Mouse (Mus musculus): ENCODE measurements around the gene Mycl. TPM values are rescaled to one million over a fixed set of nuclear protein-coding genes. Genes with fewer than 3 reads are reported as not detected.

The Mycl gene
- total RNA-seq (2021), result under 1 TPM; 0.13 to 0.42 TPM
- long read RNA-seq, experiment 1, result 0 reads
- long read RNA-seq, experiment 2, result 0 reads

DNA sequence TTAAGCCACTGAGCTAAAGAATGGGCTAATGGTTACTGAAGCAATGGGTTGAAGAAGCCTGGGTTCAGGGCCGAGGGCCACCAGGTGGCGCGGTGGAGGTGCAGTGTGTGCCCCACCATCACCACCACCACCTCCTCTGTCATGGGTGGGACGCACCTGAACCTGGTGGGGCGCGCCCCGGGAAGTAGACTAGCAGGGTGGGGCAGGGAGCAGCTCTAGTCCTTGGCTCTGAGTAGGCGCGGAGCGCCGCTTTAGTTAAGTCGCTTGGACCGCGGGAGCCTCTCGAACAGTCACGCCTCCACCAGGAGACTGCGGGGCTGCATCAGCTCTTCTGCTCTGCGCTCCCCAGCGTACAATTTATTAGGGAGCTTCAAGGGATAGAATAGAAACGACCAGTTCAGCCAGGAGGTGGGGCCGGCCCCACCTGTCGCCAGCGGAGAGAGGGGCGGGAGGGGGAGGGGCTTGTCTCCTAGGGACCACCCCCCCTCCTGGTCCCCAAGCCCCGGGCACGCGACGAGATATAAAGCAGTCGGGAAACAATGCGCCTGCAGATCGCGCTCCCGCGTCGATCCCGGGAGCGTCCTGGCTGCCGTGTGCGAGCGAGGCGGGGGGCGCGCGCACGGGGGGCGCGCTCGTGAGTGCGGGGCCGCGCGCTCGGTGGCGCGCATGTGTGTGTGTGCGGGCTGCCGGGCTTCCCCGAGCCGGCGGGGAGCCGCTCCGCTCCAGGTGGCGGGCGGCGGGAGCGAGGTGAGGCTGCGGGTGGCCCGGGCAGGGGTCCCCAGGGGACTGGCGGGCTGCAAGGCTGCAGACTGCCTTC, at the start of gene Mycl:
Mycl (plus strand) TSS at position 249 of the 817 bp plus-strand sequence.
- TF ChIP-seq CTCF (IDR thresholded peaks at IDR 0.05), result peak; percentile 96
- Histone ChIP-seq H3K27ac (0 out of 2 replicates have a peak within 1 kb of the TSS, but pooled peaks have one; percentile 3), H3K4me3 (peak within 1 kb of the TSS; percentile 86)
- DNase-seq, result peak; percentile 84
- intact Hi-C loops (cut with DNase I), result loop anchor here (1.0 kb wide), 1 partner anchor 88 kb away; no protein-coding TSS in a partner anchor

DNA sequence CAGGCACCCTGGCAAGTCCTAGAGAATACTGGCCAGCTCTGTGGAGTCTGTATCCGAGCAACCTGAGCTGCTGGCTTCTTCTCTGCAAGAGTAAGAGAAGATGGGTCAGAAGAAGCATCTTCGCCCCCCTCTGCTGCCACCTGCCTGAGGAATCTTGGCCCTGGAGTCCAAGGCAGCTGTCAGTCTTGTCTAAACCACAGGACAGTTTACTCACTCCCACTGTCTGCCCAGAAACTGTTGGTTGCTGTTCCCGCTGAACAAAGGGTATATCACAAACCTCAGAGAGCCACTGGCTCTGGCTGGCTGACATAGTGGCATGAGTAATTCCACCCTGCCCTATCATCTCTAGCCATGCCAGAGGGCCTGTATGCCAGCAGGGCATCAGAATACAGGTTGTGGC, 48.2 kb upstream of the Mycl start:
- TF ChIP-seq CTCF (IDR thresholded peaks at IDR 0.05), result no peak
- intact Hi-C loops (cut with DNase I), result no loop called here
- Histone ChIP-seq H3K27ac (no peak overlapping the region), H3K4me3 (no peak overlapping the region)
- no peak for DNase-seq

DNA sequence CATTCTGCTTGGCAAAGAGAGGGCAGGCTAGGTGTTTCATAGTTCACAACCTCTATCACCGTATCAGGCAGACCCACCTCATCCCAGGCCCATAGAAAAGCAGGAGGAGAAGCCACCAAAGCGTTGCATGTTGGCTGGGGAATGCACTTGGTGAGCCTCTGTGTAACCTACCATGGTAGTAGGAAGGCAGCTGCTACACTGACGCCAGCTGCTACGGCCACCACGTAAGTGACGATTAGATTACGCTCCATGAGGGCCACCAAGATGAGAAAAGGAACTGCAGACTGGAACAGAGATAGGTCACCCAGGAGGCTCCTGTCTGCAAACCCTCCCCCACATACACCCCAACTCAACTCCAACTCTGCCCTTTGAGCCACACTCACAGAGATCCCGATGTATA, 46.4 kb upstream of the Mycl start:
- TF ChIP-seq CTCF (IDR thresholded peaks at IDR 0.05), result no peak
- no peak overlapping the region for H3K4me3 ChIP-seq
- intact Hi-C loops (cut with DNase I), result no loop called here
- H3K27ac ChIP-seq, result no peak overlapping the region
- DNase-seq, result no peak

DNA sequence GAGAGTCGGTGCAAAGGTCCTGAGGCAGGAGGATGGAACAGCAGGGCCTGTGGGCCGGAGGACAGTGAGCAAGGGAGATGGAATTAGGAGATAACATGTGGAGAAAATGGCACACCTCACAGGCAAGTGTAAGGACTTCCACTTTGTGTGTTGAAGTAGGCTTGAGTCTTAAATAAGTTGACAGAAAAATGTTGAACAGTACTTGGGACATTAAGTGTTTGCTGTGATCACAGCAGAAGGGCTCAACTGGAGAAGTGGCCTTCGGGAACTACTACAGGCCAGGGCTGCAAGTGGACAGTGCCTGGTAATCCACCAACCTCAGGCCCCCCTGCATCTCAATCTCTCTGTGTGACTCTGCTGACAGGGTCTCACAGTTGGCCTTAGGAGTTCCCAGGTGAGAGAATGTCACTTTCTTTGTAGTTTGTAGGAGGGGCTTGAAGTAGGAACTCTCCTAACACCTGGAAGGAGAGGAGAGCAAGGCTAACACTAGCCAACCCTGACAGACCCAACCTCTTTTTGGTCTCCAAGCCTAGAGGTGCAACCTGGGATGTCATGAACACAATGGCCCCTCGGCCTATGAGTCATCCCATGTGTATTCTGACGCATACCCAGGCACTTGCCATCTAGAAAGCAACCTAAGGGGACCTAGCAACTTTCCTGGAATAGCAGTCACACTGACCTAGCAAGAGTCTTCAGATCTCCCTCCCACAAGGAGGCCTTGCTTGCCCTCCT, 40.6 kb upstream of the Mycl start:
- Histone ChIP-seq H3K27ac (no peak overlapping the region), H3K4me3 (peak overlapping the region; percentile 33)
- intact Hi-C loops (cut with DNase I), result no loop called here
- DNase-seq, result no peak
- no peak for TF ChIP-seq CTCF (IDR thresholded peaks at IDR 0.05)

DNA sequence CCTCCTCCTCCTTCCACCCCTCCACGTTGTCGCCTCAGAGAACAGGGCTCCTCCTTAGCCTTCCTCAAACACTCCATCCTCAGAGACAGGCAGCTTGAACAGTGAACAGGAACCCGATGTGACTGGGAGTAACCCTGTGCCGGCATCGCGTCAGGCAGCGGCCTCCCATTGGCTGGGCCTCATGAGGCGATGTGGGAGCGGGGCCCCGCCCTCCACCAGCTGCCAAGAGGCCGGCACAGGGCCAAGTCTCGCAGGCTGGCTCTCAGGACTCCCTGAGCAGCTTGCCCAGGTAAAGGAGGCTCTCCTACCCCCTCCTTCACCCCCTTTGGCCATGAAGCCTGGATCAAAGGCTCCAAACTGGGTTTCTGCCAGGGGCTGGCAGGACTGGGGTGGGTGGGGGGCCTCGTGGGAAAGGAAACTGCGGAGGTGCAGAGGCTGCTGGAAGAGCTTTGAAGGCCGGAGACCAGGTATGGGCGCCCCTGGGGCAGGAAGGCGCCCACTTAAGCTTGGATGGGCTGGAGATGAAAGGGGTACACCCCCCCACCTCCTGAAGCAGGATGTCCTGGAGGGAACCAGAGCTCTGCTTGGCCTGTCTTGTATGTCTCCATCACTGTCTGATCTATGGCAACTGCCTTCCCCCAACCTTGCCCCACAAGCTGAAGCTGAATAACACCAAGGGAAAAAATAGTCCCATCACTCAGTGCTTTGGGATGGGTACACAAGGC, 39.9 kb upstream of the Mycl start:
- DNase-seq, result peak; percentile 81
- TF ChIP-seq CTCF (IDR thresholded peaks at IDR 0.05), result no peak
- peak overlapping the region; percentile 33 for H3K4me3 ChIP-seq
- H3K27ac ChIP-seq, result no peak overlapping the region
- intact Hi-C loops (cut with DNase I), result no loop called here

DNA sequence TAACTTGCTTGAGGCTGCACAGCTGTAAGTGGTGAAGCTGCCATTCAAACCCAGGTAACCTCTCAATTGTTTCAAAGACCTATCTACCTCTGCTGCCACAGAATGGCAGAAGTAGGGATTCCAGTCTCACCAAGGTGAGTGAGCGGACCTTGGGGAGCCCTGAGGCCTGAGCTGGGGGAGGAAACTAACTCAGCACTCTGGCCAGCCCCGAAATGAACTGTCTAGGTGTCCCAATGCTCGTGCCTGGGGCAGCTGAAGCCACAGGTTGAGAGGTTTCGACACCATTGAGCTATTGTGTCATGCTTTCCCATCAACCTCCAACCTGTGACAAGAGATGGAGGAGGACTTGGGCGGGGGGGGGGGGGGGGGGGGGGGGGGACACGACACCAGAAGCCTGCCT, 39.2 kb upstream of the Mycl start:
- H3K27ac ChIP-seq, result no peak overlapping the region
- TF ChIP-seq CTCF (IDR thresholded peaks at IDR 0.05), result no peak
- no peak overlapping the region for H3K4me3 ChIP-seq
- intact Hi-C loops (cut with DNase I), result no loop called here
- DNase-seq, result no peak

DNA sequence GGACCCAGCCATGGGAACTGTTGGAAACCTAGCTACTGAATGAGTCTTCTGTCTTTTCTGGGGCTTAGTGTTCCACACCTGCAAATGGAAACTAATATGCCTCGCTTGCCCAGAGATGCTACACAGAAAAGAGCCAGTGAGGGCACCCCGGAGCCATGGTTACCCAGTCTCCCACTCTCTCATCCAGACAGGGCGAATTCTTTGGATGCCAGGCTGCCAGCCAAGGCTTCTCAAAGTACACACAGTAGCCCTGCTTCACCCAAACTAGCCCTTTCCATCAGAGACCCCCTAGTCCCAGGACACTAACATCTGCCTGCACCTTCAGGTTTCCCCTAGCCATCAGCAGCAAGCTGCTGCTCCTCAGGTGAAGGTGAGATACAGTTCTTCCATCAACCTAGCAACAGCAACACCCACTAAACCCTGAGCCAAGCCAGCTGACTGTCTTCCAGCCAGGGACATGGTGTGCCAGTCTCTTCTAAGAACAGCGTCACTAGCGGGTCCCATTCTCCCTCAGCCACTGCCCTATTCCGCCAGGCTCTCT, 36.9 kb upstream of the Mycl start:
- DNase-seq, result peak; percentile 33
- H3K27ac ChIP-seq, result no peak overlapping the region
- no peak for TF ChIP-seq CTCF (IDR thresholded peaks at IDR 0.05)
- intact Hi-C loops (cut with DNase I), result no loop called here
- H3K4me3 ChIP-seq, result no peak overlapping the region

DNA sequence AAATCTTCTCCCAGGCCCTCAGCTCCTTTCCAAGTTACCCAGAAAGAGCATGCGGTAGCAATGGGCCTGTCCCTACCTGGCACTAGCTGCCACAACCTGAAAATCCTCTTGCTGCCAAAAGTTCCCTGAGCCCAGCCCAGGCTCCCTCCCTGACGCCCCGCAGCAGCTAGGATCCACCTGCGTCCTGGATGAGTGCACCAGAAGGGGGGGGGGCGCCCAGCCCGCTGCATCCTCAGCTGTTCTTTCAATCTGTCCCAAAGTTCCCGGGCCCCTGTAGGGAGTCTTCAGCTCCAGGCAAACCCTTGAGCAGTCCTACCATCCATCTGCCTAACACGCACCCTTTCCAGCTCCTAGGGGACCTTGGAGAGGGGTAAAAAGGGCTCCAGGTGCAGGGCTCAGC, 35.6 kb upstream of the Mycl start:
- no peak for DNase-seq
- Histone ChIP-seq H3K4me3 (peak overlapping the region; percentile 75), H3K27ac (no peak overlapping the region; the same call in 1 of the 2 replicates)
- intact Hi-C loops (cut with DNase I), result no loop called here
- TF ChIP-seq CTCF (IDR thresholded peaks at IDR 0.05), result no peak

DNA sequence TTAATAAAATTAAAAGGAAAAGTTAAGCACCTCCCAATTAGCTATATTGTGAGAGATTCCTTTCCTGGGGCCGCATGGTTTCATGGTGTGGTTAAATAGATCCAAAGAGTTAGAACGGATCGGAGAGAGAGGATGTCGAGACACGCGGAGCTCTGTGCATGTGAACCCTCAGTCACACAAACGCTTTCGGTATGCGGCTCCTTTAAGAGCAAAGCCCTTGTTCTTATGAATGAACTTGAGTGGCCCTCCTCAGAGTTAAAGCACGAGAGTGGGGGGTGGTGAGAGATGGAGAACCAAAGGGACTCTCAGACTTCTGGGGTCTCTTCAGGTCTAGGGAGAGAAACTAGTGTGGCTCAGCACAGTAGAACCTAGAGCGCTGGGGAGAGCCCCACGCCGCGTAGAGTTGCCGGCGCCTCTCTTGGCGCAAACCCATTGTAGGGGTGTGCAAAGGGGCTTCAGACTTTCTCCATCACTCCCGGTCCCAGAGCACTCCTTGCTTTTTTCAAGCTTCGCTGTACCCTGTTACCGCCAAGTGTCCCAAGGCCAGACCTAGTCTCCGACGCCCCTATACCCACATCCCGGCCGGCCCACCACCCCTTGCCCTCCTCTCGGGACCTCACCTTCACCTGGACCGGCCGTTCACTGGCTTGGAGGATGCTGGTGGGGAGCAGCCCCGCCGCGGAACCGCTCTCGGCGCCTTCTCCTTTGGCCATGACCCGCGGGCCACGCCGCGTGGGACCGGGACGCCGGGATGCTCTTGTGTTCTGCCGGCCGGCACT, 34.9 kb upstream of the Mycl start:
- intact Hi-C loops (cut with DNase I), result no loop called here
- no peak overlapping the region for H3K27ac ChIP-seq
- no peak for DNase-seq
- no peak for TF ChIP-seq CTCF (IDR thresholded peaks at IDR 0.05)
- peak overlapping the region; percentile 75 for H3K4me3 ChIP-seq

DNA sequence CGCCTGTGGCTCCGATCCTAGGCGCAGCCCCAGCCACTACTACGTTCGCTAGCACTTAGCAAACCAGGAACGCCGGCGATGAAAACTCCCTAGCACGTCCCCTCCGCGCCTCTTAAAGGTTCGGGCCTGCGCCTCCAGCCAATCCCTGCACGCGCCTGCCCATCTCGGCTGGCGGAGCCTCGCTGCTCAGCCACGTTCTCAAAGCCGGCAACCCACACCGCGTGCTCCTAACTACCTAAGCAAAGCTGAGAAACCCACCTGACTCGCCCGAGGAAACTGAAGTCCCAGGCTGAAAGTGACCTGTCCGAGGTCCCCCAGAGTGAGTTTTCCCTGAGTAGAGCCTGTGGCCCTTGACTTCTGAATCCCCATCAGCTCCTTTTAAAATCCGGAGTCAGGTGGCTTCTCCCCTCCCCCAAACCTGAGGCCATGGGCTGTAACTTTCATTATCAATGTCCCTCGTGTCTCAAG, 34.3 kb upstream of the Mycl start, which contains the start of gene Mfsd2a:
Mfsd2a (minus strand) TSS at position 89 of the 468 bp plus-strand sequence.
- TF ChIP-seq CTCF (IDR thresholded peaks at IDR 0.05), result no peak
- peak; percentile 66 for DNase-seq
- Histone ChIP-seq H3K4me3 (peak within 1 kb of the TSS; percentile 75), H3K27ac (no peak within 1 kb of the TSS; the same call in 1 of the 2 replicates)
- intact Hi-C loops (cut with DNase I), result no loop called here

DNA sequence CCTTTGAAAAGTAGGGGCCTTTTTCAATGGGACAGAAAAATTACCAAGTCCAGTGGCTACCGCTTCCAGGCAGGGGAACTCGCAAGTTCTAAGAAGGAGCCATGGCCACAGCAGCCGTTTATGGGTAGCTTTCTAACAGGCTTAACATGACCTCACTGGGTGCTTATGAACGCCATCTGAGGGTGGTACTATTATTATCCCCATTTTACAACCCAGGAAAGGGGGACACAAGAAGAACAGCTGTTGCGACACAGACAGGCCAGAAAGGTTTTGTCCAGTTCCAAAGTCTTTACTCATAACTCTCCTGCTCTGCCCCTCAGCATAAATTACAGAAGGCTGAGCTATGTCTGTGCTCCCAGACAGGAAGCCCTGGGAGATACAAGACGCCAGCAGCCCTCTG, 33.9 kb upstream of the Mycl start:
- no peak for DNase-seq
- TF ChIP-seq CTCF (IDR thresholded peaks at IDR 0.05), result no peak
- no peak overlapping the region for H3K27ac ChIP-seq
- intact Hi-C loops (cut with DNase I), result no loop called here
- H3K4me3 ChIP-seq, result peak overlapping the region; percentile 75
